Mouse (Mus musculus) ES-Bruce4 (cell line): ENCODE measurements around the gene Upb1. TPM values are rescaled to one million over a fixed set of nuclear protein-coding genes. Genes with fewer than 3 reads are reported as not detected.
"Not testable (repeated sequence)": the region's sequence is repeated elsewhere in the genome, so short reads cannot be mapped to it uniquely, and the experiment has no call there.

Experiments
- H3K27ac ChIP-seq: 2 replicates; pipeline ENCODE4 v1.5.1; 2012; ENCODE audit warnings: low read length, inconsistent platforms; ENCODE audit not compliant: insufficient read depth
- H3K27me3 ChIP-seq: 2 replicates; pipeline ENCODE4 v1.6.1; 2012; ENCODE audit warnings: mild to moderate bottlenecking, low read length, inconsistent platforms; ENCODE audit not compliant: control insufficient read depth, poor library complexity, insufficient read depth, severe bottlenecking
- H3K36me3 ChIP-seq: 2 replicates; pipeline ENCODE4 v1.6.1; 2012; ENCODE audit warnings: inconsistent platforms, mild to moderate bottlenecking, low read length, moderate library complexity; ENCODE audit not compliant: control insufficient read depth, poor library complexity, insufficient read depth, severe bottlenecking
- H3K4me1 ChIP-seq: one replicate; pipeline ENCODE4 v1.8.1; 2011; ENCODE audit warnings: low read length; ENCODE audit not compliant: control insufficient read depth, insufficient read depth
- H3K4me3 ChIP-seq: 2 replicates; pipeline ENCODE4 v1.5.1; 2011; ENCODE audit warnings: low read depth, mild to moderate bottlenecking, low read length
- H3K9ac ChIP-seq: 2 replicates; pipeline ENCODE4 v1.6.1; 2012; ENCODE audit warnings: low read depth, mild to moderate bottlenecking, inconsistent platforms; ENCODE audit not compliant: poor library complexity, severe bottlenecking
- H3K9me3 ChIP-seq: replicated peaks from 2 replicates; pipeline ENCODE4 v1.6.1; 2012; ENCODE audit warnings: mild to moderate bottlenecking, low read length, inconsistent platforms; ENCODE audit not compliant: control insufficient read depth, poor library complexity, insufficient read depth, severe bottlenecking
- CTCF ChIP-seq: IDR thresholded peaks from one replicate; pipeline ENCODE4 v1.8.1; 2011; ENCODE audit warnings: low read depth, low read length
- EP300 ChIP-seq: IDR thresholded peaks from 2 replicates; pipeline ENCODE4 v1.6.1; 2011; ENCODE audit warnings: low read depth, low read length; ENCODE audit not compliant: insufficient read depth
- POLR2A ChIP-seq: IDR thresholded peaks from one replicate; pipeline ENCODE4 v1.8.1; 2011; ENCODE audit warnings: low read length; ENCODE audit not compliant: insufficient read depth
- polyA plus RNA-seq: library from polyadenylated mRNA; stranded (reverse); fragments of >200 nt; gene quantifications from 2 replicates; pipeline ENCODE4 v1.2.4, GENCODE M21; 2011; ENCODE audit warnings: low read depth; ENCODE audit not compliant: missing spikeins, insufficient read depth, insufficient read length

Upb1 gene
- polyA plus RNA-seq, 1 experiment, result not detected

DNA sequence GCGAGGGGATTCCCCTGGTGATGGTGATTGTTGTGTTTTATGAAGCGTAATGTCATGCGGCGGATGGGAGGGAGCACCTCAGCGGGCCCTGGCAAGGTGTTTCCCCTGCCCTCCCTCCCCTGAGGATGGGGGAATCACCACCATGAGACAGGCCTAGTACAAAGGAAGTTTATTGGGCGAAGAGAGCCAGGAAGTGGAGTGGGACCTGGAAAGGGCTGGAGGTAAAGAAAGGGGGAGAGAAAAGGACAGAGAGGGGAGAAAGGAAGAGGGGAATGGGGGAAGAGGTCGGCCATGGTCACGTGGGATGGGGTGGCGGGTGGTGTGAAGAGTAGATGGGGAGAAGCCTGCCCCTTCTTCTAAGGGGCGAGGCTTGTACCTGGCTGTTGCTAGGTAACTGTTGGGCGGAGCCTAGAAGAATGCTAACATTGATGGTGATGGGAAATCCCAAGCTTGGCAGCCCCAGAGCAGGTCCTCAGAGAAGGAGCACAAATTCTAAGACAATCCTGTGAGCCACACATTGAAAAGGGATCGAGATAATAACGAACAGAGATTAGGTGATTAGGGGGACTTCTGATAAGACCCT lies 45.7 kb downstream of the Upb1 start:
- no peak overlapping the region for H3K27ac ChIP-seq

DNA sequence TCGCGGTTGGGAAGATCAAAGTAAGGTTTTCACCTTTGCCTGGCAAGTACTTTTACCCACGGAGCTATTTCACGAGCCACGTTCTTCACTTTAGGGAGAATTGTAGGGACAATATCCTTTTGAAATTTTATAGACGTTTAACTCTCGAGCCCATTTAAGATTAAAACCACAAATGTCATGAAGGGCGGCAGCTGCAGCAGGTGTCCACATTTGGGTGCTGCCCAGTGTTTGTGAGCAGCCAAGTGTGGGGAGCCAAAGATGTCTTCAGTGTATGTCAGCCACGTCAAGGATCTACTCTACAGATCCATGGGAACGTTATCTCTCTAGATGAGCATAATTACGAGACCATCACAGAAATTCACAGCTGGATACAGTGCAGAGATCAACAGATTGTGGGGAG lies 46.6 kb downstream of the Upb1 start:
- Histone ChIP-seq H3K9ac (no peak overlapping the region), H3K36me3 (no peaks in the 10 kb centered on the region), H3K4me1 (no peaks in the 10 kb centered on the region), H3K27me3 (no peaks in the 10 kb centered on the region), H3K9me3 (no peaks in the 10 kb centered on the region), H3K27ac (no peak overlapping the region), H3K4me3 (no peak overlapping the region)
- TF ChIP-seq EP300 (no peak), POLR2A (no peak), CTCF (no peak)

More for the DNA sequence above, 45.7 kb downstream of the Upb1 start:
- Histone ChIP-seq H3K4me1 (no peaks in the 10 kb centered on the region), H3K9me3 (no peaks in the 10 kb centered on the region), H3K9ac (no peak overlapping the region), H3K36me3 (no peaks in the 10 kb centered on the region), H3K27me3 (no peaks in the 10 kb centered on the region), H3K4me3 (no peak overlapping the region)
- TF ChIP-seq EP300 (no peak), POLR2A (no peak), CTCF (no peak)

DNA sequence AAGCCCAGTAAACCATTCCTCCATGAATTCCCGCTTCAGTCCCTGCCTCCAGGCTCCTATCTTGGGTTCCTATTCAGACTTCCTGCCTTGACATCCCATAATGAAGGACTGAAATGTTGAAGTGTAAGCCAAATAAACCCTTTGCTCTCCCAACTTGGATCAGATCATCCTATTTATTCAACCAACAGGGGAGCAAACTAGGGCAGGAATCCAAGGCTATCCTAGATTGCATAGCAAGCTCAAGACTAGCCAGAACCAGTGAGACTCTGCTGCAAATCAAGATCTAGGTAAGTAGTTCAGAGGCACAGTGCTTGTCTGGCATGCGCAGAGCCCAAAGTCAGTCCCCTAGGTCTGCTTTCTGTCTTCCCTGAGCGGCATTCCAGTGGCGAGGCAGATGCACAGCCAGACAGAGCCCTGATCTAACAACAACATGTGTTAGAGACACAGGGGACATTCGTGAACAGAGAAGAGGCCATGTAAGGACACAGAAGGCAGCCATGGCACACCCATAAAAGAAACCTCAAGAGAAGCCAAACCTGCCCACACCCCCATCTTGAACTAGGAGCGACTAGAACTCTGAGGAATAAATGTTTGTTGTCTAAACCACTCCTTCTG lies 48.0 kb downstream of the Upb1 start:
- Histone ChIP-seq H3K9ac (no peak overlapping the region), H3K27ac (no peak overlapping the region), H3K4me3 (no peak overlapping the region), H3K4me1 (no peaks in the 10 kb centered on the region), H3K36me3 (no peaks in the 10 kb centered on the region), H3K9me3 (no peaks in the 10 kb centered on the region), H3K27me3 (no peaks in the 10 kb centered on the region)
- TF ChIP-seq POLR2A (no peak), CTCF (no peak), EP300 (no peak)

DNA sequence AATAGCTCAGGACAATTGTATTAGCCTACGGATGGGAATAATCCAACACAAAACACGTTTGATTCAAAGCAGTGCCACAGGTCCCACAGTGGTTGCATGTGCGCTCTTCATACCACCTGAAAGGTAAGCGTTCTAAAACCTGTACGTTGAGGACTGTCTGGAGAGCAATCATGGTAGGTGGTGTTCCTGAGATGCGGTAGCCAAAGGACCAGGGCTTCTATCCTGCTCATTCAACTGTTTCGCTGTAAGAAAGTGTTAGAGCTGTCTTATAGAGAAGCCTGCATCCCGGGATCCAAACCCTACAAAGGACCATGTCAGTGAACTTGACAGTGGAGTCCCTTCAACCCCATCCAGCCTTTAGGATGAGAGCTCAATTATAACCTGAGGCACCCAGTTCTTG lies 49.4 kb downstream of the Upb1 start:
- H3K9ac ChIP-seq, result no peak overlapping the region
- H3K9me3 ChIP-seq, result no peaks in the 10 kb centered on the region
- no peak overlapping the region for H3K27ac ChIP-seq
- no peaks in the 10 kb centered on the region for H3K4me1 ChIP-seq
- no peak overlapping the region for H3K4me3 ChIP-seq
- H3K36me3 ChIP-seq, result no peaks in the 10 kb centered on the region
- TF ChIP-seq CTCF, result no peak
- TF ChIP-seq EP300, result no peak
- no peaks in the 10 kb centered on the region for H3K27me3 ChIP-seq

DNA sequence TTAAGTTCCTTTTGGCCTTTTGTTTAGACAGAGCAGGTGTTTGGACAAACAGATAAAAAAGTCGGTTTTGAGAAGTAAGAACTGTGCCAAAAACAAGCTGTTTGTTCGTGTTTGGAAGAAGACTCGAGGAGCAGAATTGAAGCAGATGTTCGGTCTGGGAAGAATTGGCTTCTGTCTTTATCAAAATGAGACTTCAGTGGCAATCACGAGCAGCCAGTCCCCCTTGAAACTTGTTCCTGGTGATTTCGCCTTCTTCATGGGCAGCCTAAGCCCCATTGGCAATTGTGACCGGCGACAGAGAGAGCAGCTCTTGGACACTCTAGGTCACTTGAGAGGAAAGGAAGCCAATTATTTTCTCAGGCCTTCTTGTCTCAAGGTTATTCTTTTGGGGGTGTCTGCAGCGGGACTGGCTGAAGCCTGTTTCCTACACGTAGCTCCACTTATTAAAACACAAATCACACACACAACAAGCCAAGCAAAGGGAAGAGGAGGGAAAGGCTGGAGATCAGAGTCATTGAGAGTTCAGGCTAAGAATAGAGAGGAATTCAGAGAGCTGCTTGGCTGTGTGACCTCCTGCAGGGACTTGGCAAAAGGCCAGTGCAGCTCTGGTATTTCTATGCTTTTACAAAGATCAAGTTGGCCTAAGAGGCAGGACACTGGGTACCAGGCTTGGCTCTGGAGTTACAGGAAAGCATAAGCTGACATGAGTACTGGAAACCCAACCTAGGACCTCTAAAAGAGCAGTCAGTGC lies 50.3 kb downstream of the Upb1 start:
- Histone ChIP-seq H3K9me3 (no peaks in the 10 kb centered on the region), H3K36me3 (no peaks in the 10 kb centered on the region), H3K9ac (no peak overlapping the region), H3K4me3 (no peak overlapping the region), H3K4me1 (no peaks in the 10 kb centered on the region), H3K27me3 (no peaks in the 10 kb centered on the region), H3K27ac (no peak overlapping the region)
- TF ChIP-seq CTCF, result no peak
- TF ChIP-seq EP300, result no peak
- no peak for TF ChIP-seq POLR2A

DNA sequence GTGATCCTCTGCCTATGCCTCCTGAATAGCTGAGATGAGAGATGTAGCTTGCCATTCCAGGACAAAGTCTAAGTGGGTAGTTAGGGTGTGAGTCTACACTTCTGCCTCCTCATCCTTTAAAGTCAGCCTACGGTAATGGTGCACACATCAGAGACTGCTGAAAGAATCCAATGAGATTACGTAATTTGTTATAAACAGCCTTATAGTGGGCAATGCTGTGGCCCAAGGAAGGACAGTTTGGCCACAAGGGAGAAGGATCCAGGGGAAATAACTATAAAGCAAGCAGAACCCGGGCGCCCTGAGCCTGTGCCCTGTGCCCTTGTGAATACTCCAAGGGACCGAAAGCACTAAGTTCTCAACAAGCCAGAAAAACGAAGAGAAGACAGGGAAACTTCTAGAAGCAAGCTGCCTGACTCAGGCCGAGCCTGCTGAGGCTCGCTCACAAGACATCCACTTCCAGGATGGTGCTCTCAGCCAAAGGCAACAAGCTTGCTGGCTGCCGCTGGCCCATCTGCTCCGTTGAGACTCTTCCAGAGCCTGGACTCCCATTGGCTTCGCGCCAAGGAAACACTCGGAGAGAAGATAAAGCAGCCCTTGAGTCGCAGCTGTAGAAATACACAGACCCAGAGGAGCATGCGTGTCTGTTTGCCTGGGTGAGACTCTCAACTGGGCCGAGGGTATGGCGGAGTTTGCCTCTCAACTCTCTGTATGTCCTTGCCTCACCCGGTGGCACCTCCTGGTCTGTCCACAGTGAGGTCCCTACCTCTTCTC lies 55.3 kb downstream of the Upb1 start:
- H3K27me3 ChIP-seq, H3K4me3 ChIP-seq, H3K9ac ChIP-seq, H3K9me3 ChIP-seq, H3K27ac ChIP-seq, H3K36me3 ChIP-seq, H3K4me1 ChIP-seq: not testable (repeated sequence)
